ENCODE assay signal across 9 mouse cellular contexts in the genomic region with DNA sequence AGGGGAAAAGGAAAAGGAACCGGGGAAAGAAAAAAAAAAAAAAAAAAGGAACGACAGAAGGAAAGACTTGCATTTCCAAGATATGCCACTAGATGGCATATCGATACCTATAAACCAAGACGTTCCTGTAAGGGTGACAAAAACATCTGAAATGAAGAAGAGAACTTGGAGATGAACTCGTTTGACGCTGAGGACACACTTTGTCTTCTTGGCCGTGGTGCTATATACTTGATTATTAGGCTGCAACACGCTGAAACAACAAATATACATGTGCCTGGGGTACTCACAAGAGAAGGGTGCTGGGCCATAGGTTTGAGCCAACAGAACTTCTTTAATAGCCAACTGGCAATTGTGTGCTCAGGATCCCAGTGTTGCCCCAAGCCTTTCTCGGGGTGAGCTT.
DNase-seq lines count a peak whose midpoint lies in the region; ATAC-seq lines count a peak whose summit lies in the region.
"Had no signal": no experiment of that assay in that cellular context is flagged by ENCODE, and none has a peak within 500 bp of the region (broad histone marks: within the 10 kb centered on the region; RNA-seq: fewer than 3 reads in every experiment).

No protein-coding gene starts in this region.

- peak; percentile 13 to 55 for DNase-seq in left cerebral cortex, adult 18-20 months (ENCODE audit: low spot score in 2 of 2)
- DNase-seq in left cerebral cortex, postnatal 36 days (ENCODE audit: low spot score in 2 of 2), result no peak
- peak; percentile 73 for DNase-seq in MN1 (ENCODE audit: low spot score)
- peak; percentile 82 for DNase-seq in embryo, embryonic 10 days (ENCODE audit: low spot score)
- peak; percentile 91 for DNase-seq in retina, embryonic 14.5 days (ENCODE audit: low spot score)
- no peak for DNase-seq in urinary bladder, adult 2 months (ENCODE audit: low spot score)

- no peaks in the 10 kb centered on the region; the same call in 1 of the 2 replicates for H3K4me1 ChIP-seq in hindbrain, embryonic 16.5 days (ENCODE audit: control insufficient read depth, insufficient read depth, low read depth, low read length)
- no peaks in the 10 kb centered on the region for H3K4me1 ChIP-seq in lung, embryonic 15.5 days

- ATAC-seq in hindbrain, embryonic 16.5 days, result peak; percentile 63; the same call in 1 of the 2 replicates
- ATAC-seq in lung, embryonic 15.5 days (ENCODE audit: borderline replicate concordance, extremely low read depth, low FRiP score, low TSS enrichment), result no peak

- no peaks in the 10 kb centered on the region for H3K27me3 ChIP-seq in hindbrain, embryonic 16.5 days (replicated peaks; ENCODE audit: control insufficient read depth, insufficient read depth, low read length)
- H3K27me3 ChIP-seq in lung, embryonic 15.5 days, result no peaks in the 10 kb centered on the region

- intact Hi-C loops in left cerebral cortex, postnatal 36 days (cut with DNase I), result loop anchor here (1.0 to 5.0 kb wide), 2 partner anchors 313 to 372 kb away; a partner anchor contains a TSS

- peak overlapping the region; percentile 16 for H3K4me2 ChIP-seq in hindbrain, embryonic 16.5 days (ENCODE audit: low read length)
- peak overlapping the region; percentile 29; the same call in 1 of the 2 replicates for H3K4me2 ChIP-seq in lung, embryonic 15.5 days

- no peak overlapping the region for H3K4me3 ChIP-seq in hindbrain, embryonic 16.5 days (ENCODE audit: low read length)
- no peak overlapping the region for H3K4me3 ChIP-seq in lung, embryonic 15.5 days
- H3K4me3 ChIP-seq: erythroblast, embryonic 14.5 days had no signal

- no peaks in the 10 kb centered on the region for H3K9me3 ChIP-seq in hindbrain, embryonic 16.5 days (ENCODE audit: control insufficient read depth, low read length)
- H3K9me3 ChIP-seq in lung, embryonic 15.5 days, result no peaks in the 10 kb centered on the region

- H3K9ac ChIP-seq in hindbrain, embryonic 16.5 days (ENCODE audit: low read depth, low read length), result no peak overlapping the region
- no peak overlapping the region for H3K9ac ChIP-seq in lung, embryonic 15.5 days

- WGBS in hindbrain, embryonic 16.5 days, result 5% methylated on average over 9 of the region's 9 CpGs
- WGBS in lung, embryonic 15.5 days, result 4% methylated on average over 9 of the region's 9 CpGs

- no peak overlapping the region for H3K27ac ChIP-seq in hindbrain, embryonic 16.5 days (ENCODE audit: low read depth, low read length)
- H3K27ac ChIP-seq in lung, embryonic 15.5 days, result no peak overlapping the region

- no peaks in the 10 kb centered on the region for H3K36me3 ChIP-seq in hindbrain, embryonic 16.5 days (ENCODE audit: control insufficient read depth, insufficient read depth, low read length)
- H3K36me3 ChIP-seq in lung, embryonic 15.5 days, result no peaks in the 10 kb centered on the region

Comparison
In these comparisons a context has a peak if more than half of its experiments do, and no peak if none do; other contexts are left out.
1. DNase-seq: peak in left cerebral cortex, adult 18-20 months (2 of 2), MN1 (single experiment), embryo, embryonic 10 days (single experiment) and retina, embryonic 14.5 days (single experiment); none in left cerebral cortex, postnatal 36 days (0 of 2) and urinary bladder, adult 2 months (single experiment).